Mouse (Mus musculus): ENCODE results near the gene Rbfox2. TPM values are rescaled to one million over a fixed set of nuclear protein-coding genes. Genes with fewer than 3 reads are reported as not detected.
A peak's percentile ranks its signal among the peaks of the same experiment; 100 is the strongest.

Rbfox2 gene
- polyA plus RNA-seq, 1 experiment from 2014 or later = 87.6 TPM

- peak overlapping the region; percentile 17; the same call in 1 of the 2 replicates for H3K9ac ChIP-seq
- ATAC-seq (ENCODE audit: insufficient number of reproducible peaks, low FRiP score) = no peak
- H3K4me3 ChIP-seq = no peak overlapping the region
- peak overlapping the region; percentile 40; the same call in 1 of the 2 replicates for H3K4me2 ChIP-seq
- H3K27ac ChIP-seq (ENCODE audit: poor library complexity, severe bottlenecking) = peak overlapping the region; percentile 91
- WGBS = 37% methylated on average over 5 of the region's 5 CpGs
- H3K27me3 ChIP-seq (replicated peaks) = no peaks in the 10 kb centered on the region
- H3K4me1 ChIP-seq (replicated peaks) = peaks cover 87% of the 10 kb centered on the region
- H3K9me3 ChIP-seq (replicated peaks) = no peaks in the 10 kb centered on the region
- H3K36me3 ChIP-seq = no peaks in the 10 kb centered on the region
These were observed 93.0 kb downstream of the Rbfox2 start for GRCm38 (mm10) chr15:77213829-77214228.

GRCm38 (mm10) chr15:77212818-77213217 lies 94.0 kb downstream of the Rbfox2 start:
- H3K4me1 ChIP-seq (replicated peaks) = peaks cover 87% of the 10 kb centered on the region

DNA sequence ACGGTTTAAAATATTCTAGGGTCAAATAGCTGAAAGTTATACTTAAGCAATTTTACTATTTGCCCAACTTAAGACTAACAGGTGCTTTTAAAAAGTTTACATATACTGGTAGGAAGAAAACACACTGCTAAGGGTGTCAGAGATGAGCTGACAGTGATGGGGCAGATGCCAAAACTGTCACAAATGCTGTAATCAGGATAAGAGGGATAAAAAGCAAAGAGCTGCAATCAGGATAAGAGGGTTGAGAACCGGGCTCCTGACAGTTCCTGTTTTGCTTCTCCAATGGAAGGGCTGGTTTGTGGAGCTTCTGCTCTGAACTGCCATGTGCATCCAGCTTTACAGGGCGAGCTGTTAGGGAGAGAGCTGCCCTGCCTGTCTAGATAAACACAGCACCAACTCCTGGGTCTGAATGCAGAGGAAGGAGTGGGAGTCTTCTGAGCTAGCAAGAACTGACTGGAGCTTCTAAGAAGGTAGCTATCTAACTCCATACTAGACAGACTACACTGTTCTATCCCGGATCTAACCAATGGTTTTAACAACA lies 94.5 kb downstream of the Rbfox2 start:
- peaks cover 86% of the 10 kb centered on the region for H3K4me1 ChIP-seq (replicated peaks)
- no peaks in the 10 kb centered on the region for H3K9me3 ChIP-seq (replicated peaks)
- peak overlapping the region; percentile 91 for H3K27ac ChIP-seq (ENCODE audit: poor library complexity, severe bottlenecking)
- peak overlapping the region; percentile 46; the same call in 1 of the 2 replicates for H3K9ac ChIP-seq
- H3K4me2 ChIP-seq = peak overlapping the region; percentile 29; the same call in 1 of the 2 replicates
- ATAC-seq (ENCODE audit: insufficient number of reproducible peaks, low FRiP score) = no peak
- no peak overlapping the region for H3K4me3 ChIP-seq
- H3K36me3 ChIP-seq = no peaks in the 10 kb centered on the region
- H3K27me3 ChIP-seq (replicated peaks) = no peaks in the 10 kb centered on the region
- WGBS = 17% methylated on average over 4 of the region's 4 CpGs

More at GRCm38 (mm10) chr15:77212818-77213217, 94.0 kb downstream of the Rbfox2 start:
- no peak overlapping the region for H3K4me3 ChIP-seq
- H3K4me2 ChIP-seq = peak overlapping the region; percentile 49
- 13% methylated on average over 7 of the region's 7 CpGs for WGBS
- ATAC-seq (ENCODE audit: insufficient number of reproducible peaks, low FRiP score) = no peak
- peak overlapping the region; percentile 91 for H3K27ac ChIP-seq (ENCODE audit: poor library complexity, severe bottlenecking)
- no peaks in the 10 kb centered on the region for H3K9me3 ChIP-seq (replicated peaks)
- H3K36me3 ChIP-seq = no peaks in the 10 kb centered on the region
- H3K27me3 ChIP-seq (replicated peaks) = no peaks in the 10 kb centered on the region
- H3K9ac ChIP-seq = peak overlapping the region; percentile 60

- Histone ChIP-seq H3K4me2 (no peak overlapping the region), H3K9ac (no peak overlapping the region; the same call in 1 of the 2 replicates), H3K4me1 (replicated peaks) (peaks cover 83% of the 10 kb centered on the region), H3K36me3 (no peaks in the 10 kb centered on the region), H3K27me3 (replicated peaks) (no peaks in the 10 kb centered on the region), H3K9me3 (replicated peaks) (no peaks in the 10 kb centered on the region), H3K4me3 (no peak overlapping the region), H3K27ac (ENCODE audit: poor library complexity, severe bottlenecking) (no peak overlapping the region)
- ATAC-seq (ENCODE audit: insufficient number of reproducible peaks, low FRiP score) = no peak
- 38% methylated on average over 5 of the region's 5 CpGs for WGBS
These were observed 99.8 kb downstream of the Rbfox2 start for GRCm38 (mm10) chr15:77206996-77207395.

GRCm38 (mm10) chr15:77204951-77205350 lies 101.9 kb downstream of the Rbfox2 start:
- H3K27me3 ChIP-seq (replicated peaks) = no peaks in the 10 kb centered on the region
- peaks cover 80% of the 10 kb centered on the region for H3K4me1 ChIP-seq (replicated peaks)
- H3K36me3 ChIP-seq = no peaks in the 10 kb centered on the region
- 43% methylated on average over 7 of the region's 7 CpGs for WGBS
- ATAC-seq (ENCODE audit: insufficient number of reproducible peaks, low FRiP score) = no peak
- no peak overlapping the region for H3K4me3 ChIP-seq
- peak overlapping the region; percentile 98 for H3K27ac ChIP-seq (ENCODE audit: poor library complexity, severe bottlenecking)
- H3K9me3 ChIP-seq (replicated peaks) = no peaks in the 10 kb centered on the region
- no peak overlapping the region for H3K4me2 ChIP-seq
- H3K9ac ChIP-seq = peak overlapping the region; percentile 55

DNA sequence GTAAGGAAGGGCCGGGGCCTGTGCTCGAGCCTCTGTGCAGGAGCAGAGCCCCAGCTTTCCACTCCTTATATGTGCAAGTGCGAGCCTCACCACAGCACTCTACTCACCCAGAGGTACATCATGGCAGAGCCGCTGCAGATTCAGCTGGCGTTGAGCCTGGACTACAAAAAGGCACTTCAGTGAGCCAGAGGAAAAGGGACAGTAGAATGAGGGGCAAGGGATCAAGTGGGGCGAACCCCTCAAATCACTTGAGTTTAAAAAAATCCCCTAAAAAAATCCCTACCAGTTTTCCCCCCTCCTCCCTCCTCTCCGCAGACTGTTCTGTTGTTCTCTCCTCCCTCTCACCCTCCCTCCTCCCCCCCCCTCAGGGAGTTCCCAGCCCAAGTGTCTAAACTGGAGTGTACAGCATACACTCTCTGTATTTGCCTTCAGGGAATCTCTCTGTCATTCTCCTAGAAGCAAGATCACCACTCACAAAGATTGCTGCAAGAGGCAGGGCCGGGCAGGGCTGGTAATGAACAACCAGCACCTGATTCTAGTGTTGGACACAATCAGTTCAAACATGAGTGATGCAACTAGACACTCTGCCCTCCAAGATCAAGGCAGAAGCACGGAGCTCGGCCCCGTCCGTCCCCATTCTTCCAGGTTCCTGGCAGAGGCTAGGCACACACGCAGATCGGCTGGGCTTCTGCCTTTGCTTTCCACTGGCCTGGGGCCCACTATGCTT lies 103.4 kb downstream of the Rbfox2 start:
- peak overlapping the region; percentile 70 for H3K9ac ChIP-seq
- peak overlapping the region; percentile 32 for H3K4me3 ChIP-seq
- H3K36me3 ChIP-seq = no peaks in the 10 kb centered on the region
- H3K4me1 ChIP-seq (replicated peaks) = peaks cover 74% of the 10 kb centered on the region
- 42% methylated on average over 13 of the region's 14 CpGs for WGBS
- no peaks in the 10 kb centered on the region for H3K9me3 ChIP-seq (replicated peaks)
- no peaks in the 10 kb centered on the region for H3K27me3 ChIP-seq (replicated peaks)
- ATAC-seq (ENCODE audit: insufficient number of reproducible peaks, low FRiP score) = peak; percentile 66
- H3K4me2 ChIP-seq = peak overlapping the region; percentile 59
- peak overlapping the region; percentile 98 for H3K27ac ChIP-seq (ENCODE audit: poor library complexity, severe bottlenecking)

GRCm38 (mm10) chr15:77202881-77203254 lies 103.9 kb downstream of the Rbfox2 start:
- 66% methylated on average over 3 of the region's 3 CpGs for WGBS
- no peaks in the 10 kb centered on the region for H3K36me3 ChIP-seq
- H3K9ac ChIP-seq = peak overlapping the region; percentile 70
- H3K4me2 ChIP-seq = peak overlapping the region; percentile 59
- H3K27me3 ChIP-seq (replicated peaks) = no peaks in the 10 kb centered on the region
- H3K27ac ChIP-seq (ENCODE audit: poor library complexity, severe bottlenecking) = peak overlapping the region; percentile 98
- ATAC-seq (ENCODE audit: insufficient number of reproducible peaks, low FRiP score) = no peak
- H3K4me3 ChIP-seq = peak overlapping the region; percentile 32
- H3K9me3 ChIP-seq (replicated peaks) = no peaks in the 10 kb centered on the region
- H3K4me1 ChIP-seq (replicated peaks) = peaks cover 69% of the 10 kb centered on the region

DNA sequence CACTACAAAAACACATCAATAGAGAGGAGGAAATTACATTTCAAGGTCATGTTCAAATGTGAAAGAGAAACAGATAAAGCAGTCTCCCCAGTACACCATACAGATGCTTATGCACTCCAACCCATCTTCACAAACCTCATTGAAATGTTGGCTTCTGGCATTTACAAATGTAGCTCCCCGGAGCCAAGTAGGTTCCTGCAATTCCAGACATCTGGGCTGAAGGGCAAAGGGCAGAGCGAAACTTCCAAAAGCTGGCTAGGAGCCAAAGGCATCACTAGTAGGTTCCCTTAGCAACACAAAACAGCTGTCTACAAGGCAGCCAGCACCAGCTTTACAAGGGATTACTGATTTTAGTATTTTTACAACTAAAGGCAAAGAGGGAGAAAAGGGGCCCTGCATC lies 104.6 kb downstream of the Rbfox2 start:
- no peaks in the 10 kb centered on the region for H3K27me3 ChIP-seq (replicated peaks)
- peaks cover 70% of the 10 kb centered on the region for H3K4me1 ChIP-seq (replicated peaks)
- no peaks in the 10 kb centered on the region for H3K9me3 ChIP-seq (replicated peaks)
- ATAC-seq (ENCODE audit: insufficient number of reproducible peaks, low FRiP score) = peak; percentile 48; the same call in 1 of the 2 replicates
- peak overlapping the region; percentile 47 for H3K4me2 ChIP-seq
- WGBS = 7% methylated on average over 2 of the region's 2 CpGs
- H3K36me3 ChIP-seq = no peaks in the 10 kb centered on the region
- H3K9ac ChIP-seq = no peak overlapping the region
- 0 out of 2 replicates have a peak overlapping the region, but pooled peaks have one; percentile 16 for H3K4me3 ChIP-seq
- peak overlapping the region; percentile 83 for H3K27ac ChIP-seq (ENCODE audit: poor library complexity, severe bottlenecking)

DNA sequence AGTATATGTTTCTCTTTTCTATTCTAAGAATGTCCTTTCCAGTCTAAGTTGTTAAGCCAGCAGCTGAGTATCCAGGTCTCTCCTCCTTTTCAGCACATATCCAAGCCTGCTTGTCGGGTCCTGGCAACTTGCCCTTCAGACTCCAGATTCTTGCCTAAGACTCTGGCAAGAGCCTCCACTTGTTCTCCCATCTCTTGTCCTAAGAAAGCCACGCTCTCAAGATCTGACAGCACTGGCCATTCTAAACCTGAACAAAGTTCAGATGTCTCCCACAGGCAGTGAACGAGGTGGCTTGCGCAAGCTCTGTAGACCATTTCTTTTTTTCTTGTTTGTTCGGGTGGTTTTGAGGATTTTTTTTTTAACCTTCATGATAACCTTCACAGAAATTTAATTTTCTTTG lies 110.0 kb downstream of the Rbfox2 start:
- WGBS = 64% methylated on average over 5 of the region's 5 CpGs
- Histone ChIP-seq H3K4me3 (no peak overlapping the region), H3K27ac (ENCODE audit: poor library complexity, severe bottlenecking) (no peak overlapping the region), H3K27me3 (replicated peaks) (no peaks in the 10 kb centered on the region), H3K36me3 (no peaks in the 10 kb centered on the region), H3K9ac (no peak overlapping the region), H3K9me3 (replicated peaks) (no peaks in the 10 kb centered on the region), H3K4me1 (replicated peaks) (peaks cover 59% of the 10 kb centered on the region), H3K4me2 (no peak overlapping the region)
- no peak for ATAC-seq (ENCODE audit: insufficient number of reproducible peaks, low FRiP score)

GRCm38 (mm10) chr15:77196001-77196400 lies 110.8 kb downstream of the Rbfox2 start:
- H3K9ac ChIP-seq = no peak overlapping the region
- no peak overlapping the region for H3K27ac ChIP-seq (ENCODE audit: poor library complexity, severe bottlenecking)
- H3K4me2 ChIP-seq = no peak overlapping the region
- ATAC-seq (ENCODE audit: insufficient number of reproducible peaks, low FRiP score) = no peak
- 79% methylated on average over 2 of the region's 2 CpGs for WGBS
- H3K4me3 ChIP-seq = no peak overlapping the region
- H3K4me1 ChIP-seq (replicated peaks) = peaks cover 51% of the 10 kb centered on the region
- no peaks in the 10 kb centered on the region for H3K36me3 ChIP-seq
- no peaks in the 10 kb centered on the region for H3K27me3 ChIP-seq (replicated peaks)
- no peaks in the 10 kb centered on the region for H3K9me3 ChIP-seq (replicated peaks)

DNA sequence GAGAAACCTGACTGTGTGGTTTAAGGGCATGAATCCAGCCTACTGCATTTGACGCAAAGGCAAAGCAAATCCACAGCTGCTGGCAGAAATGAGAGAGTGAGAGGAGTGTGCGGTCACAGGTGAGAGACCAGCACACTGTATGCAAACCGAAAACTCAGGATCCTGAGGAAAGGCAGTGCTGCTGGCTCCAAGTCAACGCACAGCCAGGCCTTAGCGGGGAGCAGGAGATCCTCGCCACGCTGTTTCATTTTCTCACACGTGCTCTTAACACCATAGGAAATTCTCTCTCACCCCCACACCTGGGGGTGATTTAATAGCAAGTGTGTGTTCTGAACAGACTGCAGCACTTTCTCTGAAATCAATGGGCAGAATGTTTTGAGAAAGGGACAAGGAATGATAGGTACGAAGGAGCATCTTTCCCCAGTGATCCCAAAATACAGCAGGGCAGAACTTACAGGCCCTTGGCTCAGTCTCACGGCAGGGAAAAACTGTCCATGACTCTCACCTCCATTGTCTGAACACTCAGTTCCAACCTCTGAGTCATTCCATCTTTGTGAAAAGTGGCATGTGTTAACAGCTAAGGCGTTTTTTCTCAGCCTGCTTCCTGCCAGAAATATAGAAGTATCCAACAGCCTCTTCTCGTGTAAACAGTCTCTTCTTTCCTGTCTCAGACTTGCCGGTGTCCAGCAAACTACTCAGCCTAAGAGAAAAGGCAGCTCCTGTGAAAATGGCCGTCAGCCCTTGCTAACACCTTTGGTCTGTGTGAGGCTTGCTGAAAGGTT lies 114.5 kb downstream of the Rbfox2 start:
- H3K36me3 ChIP-seq = no peaks in the 10 kb centered on the region
- no peak overlapping the region for H3K4me3 ChIP-seq
- peak overlapping the region; percentile 69 for H3K27ac ChIP-seq (ENCODE audit: poor library complexity, severe bottlenecking)
- no peak for ATAC-seq (ENCODE audit: insufficient number of reproducible peaks, low FRiP score)
- 55% methylated on average over 14 of the region's 14 CpGs for WGBS
- H3K27me3 ChIP-seq (replicated peaks) = no peaks in the 10 kb centered on the region
- no peaks in the 10 kb centered on the region for H3K9me3 ChIP-seq (replicated peaks)
- no peak overlapping the region for H3K4me2 ChIP-seq
- H3K9ac ChIP-seq = 0 out of 2 replicates have a peak overlapping the region, but pooled peaks have one; percentile 8
- H3K4me1 ChIP-seq (replicated peaks) = peaks cover 52% of the 10 kb centered on the region
